Mouse (Mus musculus): ENCODE measurements at regions not wholly inside any gene's neighbourhood (a gene's known extent, or its start where the extent isn't known, plus 50 kb on each side); places are given as distances from the start of the nearest gene placed in this dataset.

DNA sequence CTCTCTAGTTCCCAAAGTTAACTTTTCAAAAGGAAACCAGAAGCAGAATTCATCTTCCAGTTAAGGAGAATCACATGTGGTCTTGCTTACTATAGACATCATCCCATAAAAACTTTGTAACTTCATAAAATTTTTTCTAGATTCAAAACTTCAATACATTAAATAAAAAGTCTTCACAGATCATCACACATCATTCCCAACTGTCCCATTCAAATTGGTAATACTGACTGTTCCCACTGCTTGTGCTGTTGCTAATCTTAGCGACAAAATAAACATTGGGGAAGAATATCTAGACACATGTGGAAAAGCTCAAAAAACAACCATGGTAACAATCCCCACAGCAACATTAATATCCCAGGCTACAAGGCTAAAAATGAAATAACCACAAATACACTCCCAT lies 210.0 kb upstream of the Lrrn1 start:
- DNase-seq (ENCODE audit: low read depth, low spot score) = peak; percentile 5

DNA sequence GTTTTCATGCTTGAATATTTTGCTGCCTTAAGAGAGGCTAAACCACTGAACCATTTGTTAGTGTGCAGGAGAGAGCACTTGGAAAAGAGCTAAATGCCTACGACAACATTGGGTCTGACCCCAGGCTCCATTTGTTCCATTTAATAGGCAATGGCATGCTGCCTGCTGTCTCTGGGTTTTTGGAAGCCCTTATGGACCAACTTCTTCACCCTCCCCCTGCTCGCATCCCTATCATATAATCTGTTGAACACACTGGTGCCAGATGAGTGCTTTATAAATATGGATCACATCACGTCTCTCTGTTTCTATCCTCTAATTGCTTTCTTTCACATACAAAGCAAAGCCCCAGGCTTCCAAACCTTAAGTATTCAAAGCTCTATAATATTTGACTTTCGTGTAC lies 179.1 kb upstream of the Lrrn1 start:
- DNase-seq (ENCODE audit: low read depth, low spot score) = peak; percentile 21

GRCm38 (mm10) chr6:107375274-107375673 lies 154.3 kb upstream of the Lrrn1 start:
- no peak for DNase-seq (ENCODE audit: low read depth, low spot score)

DNA sequence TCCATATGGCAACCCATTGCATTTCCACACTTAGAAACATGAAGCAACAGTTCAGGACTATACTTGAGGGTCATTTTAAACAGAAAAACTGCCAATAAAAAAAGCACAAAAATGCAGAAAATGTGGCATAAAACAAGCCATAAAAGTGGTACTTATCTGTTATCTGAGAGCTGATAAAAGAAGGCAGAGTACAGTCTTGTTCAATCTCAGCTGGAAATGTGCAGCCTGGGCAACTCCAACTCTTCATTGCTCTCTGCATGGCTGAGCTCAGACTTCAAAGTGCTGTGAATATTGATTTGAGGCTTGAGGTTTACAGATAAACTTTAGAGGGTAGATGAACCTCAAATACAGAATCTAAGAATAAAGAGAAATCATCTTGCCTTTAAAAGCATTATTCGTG lies 151.1 kb upstream of the Lrrn1 start:
- no peak for DNase-seq (ENCODE audit: low read depth, low spot score)

GRCm38 (mm10) chr6:107380621-107381020 lies 148.9 kb upstream of the Lrrn1 start:
- DNase-seq (ENCODE audit: low read depth, low spot score) = no peak

- no peak for DNase-seq (ENCODE audit: low read depth, low spot score)
These were observed 143.4 kb upstream of the Lrrn1 start for GRCm38 (mm10) chr6:107386094-107386678.

DNA sequence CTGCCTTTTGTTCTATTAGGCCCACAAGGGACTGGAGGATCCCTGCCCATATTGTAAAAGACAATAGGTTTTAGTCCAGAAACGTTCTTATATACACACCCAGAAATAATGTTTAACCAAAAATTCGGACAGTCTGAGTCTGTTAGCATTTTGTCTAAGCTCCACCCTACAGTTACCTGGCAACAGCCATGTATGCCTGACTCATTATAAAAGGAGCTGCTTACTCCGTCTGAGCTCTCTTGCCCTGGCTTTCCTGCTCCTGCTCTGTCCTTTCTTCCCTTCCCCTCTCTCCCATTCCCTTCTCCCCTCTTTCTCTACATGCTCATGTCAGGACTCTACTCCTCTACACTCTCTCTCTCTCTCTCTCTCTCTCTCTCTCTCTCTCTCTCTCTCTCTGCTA lies 139.7 kb upstream of the Lrrn1 start:
- no peak for DNase-seq (ENCODE audit: low read depth, low spot score)

- DNase-seq (ENCODE audit: low read depth, low spot score) = peak; percentile 87
These were observed 135.0 kb upstream of the Lrrn1 start for GRCm38 (mm10) chr6:107394611-107395010.

- DNase-seq (ENCODE audit: low read depth, low spot score) = no peak
These were observed 113.8 kb upstream of the Lrrn1 start for GRCm38 (mm10) chr6:107415766-107416165.

DNA sequence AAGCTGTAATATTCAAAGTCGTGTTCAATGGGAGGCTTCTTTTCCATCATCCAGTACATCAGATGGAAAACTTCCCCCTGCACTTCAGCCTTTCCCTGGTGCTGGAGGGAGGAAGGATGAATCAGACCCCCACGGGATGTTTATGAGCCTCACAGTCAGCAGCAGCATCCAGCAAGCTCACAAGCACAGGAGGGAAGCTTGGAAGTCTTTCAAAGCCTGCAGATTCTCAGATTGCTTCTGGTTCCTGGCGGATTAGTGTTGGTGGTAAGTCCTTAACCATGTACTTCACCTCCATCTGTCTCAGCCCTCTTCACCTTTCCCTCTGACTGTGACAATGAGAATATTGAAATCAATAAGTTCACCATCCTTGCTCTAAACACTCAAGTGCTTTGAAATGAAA lies 107.5 kb upstream of the Lrrn1 start:
- DNase-seq (ENCODE audit: low read depth, low spot score) = peak; percentile 78

- no peak for DNase-seq (ENCODE audit: low read depth, low spot score)
These were observed 103.0 kb upstream of the Lrrn1 start for GRCm38 (mm10) chr6:107426529-107426928.

DNA sequence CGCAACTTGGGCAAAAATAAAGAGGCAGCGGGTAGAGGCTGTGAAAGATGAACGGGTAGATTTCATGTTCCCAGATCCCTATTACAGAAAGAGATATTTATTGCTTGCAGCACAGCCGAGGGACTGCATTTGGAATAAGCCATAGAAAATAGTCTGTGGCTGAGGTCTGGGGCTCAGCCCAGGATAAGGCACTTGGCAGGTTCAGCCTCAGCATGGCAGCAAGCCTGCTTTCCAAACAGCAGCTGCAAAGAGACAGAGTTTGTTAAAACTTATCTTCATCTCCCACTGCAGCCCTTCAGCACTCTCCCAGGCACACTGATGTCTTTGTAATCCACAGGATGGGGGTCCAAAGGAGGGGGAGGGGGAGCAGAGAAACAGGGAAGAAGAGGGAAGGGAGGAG lies 98.5 kb upstream of the Lrrn1 start:
- DNase-seq (ENCODE audit: low read depth, low spot score) = peak; percentile 54

DNA sequence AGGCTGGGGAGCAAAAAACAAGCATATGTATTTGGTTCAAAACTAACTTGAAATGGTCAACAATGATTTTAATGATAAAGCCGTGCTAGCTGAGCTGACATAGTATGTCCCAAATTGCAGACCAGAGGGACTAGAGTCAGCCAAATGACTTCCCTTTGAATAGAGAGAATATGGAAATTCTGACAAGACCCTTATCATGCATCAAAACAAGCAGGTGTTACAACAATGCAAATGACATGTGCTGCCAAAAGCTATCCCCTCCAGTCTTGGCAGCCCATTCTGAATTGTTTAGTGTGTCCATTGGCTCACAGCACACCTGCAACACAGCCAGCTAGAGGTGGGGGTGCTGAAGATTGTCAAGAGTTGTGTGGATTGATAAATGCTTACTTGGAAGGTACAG lies 87.5 kb upstream of the Lrrn1 start:
- DNase-seq (ENCODE audit: low read depth, low spot score) = no peak

- DNase-seq (ENCODE audit: low read depth, low spot score) = peak; percentile 97
These were observed 85.2 kb upstream of the Lrrn1 start for GRCm38 (mm10) chr6:107444336-107444735.

DNA sequence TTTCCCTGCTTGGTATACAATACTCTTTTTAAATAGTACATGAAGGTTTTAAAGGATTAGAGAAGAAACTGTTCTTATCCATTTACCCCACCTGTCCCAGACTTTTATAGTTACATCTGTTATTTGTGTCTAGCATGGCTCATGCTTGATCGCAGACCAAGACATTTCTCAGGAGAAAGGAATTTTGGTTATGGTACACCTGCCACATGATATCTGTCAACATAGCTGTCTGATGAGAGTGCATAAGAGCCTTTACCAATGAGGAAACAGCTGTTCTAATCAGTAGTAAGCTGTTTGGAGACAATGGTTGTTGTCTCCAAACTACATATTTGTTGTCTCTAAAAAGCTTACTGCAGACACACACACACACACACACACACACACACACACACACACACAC lies 70.3 kb upstream of the Lrrn1 start:
- no peak for DNase-seq (ENCODE audit: low read depth, low spot score)

GRCm38 (mm10) chr6:107462440-107462839 lies 67.1 kb upstream of the Lrrn1 start:
- DNase-seq (ENCODE audit: low read depth, low spot score) = no peak

- no peak for DNase-seq (ENCODE audit: low read depth, low spot score)
These were observed 56.2 kb upstream of the Lrrn1 start for GRCm38 (mm10) chr6:107473395-107473794.

DNA sequence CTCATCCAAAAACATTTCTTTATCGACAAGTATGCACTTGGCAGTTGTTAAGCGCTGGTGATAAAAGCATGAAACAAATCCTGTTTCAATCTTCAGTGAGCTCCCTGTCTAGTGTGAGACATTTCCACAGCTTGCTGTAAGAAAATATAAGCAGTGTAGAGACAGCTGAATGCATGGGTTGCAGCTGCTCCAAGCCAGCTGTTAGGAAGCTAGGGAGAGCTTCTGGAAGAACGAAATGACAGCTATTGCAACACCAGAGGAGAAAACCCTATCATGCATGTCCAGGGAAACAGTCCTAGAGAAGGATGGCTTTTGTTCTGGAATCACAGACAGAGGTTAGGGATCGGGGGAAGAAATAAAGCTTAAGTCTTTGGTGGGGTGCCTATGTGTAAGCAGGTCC lies 55.4 kb upstream of the Lrrn1 start:
- no peak for DNase-seq (ENCODE audit: low read depth, low spot score)

Data from brain, adult 2 months (tissue).